Mouse (Mus musculus) urinary bladder, adult 18-20 months (tissue): Measurements from ENCODE around the gene Caml.
"Not testable (repeated sequence)": the region's sequence is repeated elsewhere in the genome, so short reads cannot be mapped to it uniquely, and the experiment has no call there.

Experiments
- DNase-seq, 2 experiments: peaks; one replicate each; pipeline ENCODE4 v3.0.0; 2022; ENCODE audit warnings: low spot score in 2 of 2, mixed read lengths in 2 of 2

Gene Caml

DNA sequence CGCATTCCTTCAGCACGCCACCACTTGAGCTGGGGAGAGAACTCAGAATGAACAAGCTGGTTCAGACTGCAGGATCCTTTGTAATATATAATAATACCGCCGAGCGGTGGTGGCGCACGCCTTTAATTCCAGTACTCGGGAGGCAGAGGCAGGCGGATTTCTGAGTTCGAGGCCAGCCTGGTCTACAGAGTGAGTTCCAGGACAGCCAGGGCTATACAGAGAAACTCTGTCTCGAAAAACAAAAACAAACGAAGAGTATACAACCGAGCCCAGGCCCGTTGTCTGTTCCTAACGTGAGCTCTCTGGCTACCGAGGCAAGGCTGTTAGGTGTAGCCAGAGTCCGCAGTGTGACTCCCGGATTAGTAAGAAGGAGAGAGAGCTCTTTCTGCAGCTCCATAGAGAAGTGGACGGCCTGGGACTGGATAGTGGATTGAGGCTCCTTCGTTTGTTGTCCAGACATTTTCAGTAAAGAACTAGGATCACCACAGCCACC, 603 bp upstream of the Caml start:
- not testable (repeated sequence) for DNase-seq

GRCm38 (mm10) chr13:55634639-55635127, 11.9 kb downstream of the Caml start, which contains the start of gene Ddx46:
TSS of gene Ddx46 (plus strand) at chr13:55635027.
- DNase-seq, result peak; percentile 75 to 79

GRCm38 (mm10) chr13:55635146-55635571, 12.4 kb downstream of the Caml start:
- DNase-seq, result no peak

GRCm38 (mm10) chr13:55636185-55636983, 13.6 kb downstream of the Caml start:
- DNase-seq, result no peak

DNA sequence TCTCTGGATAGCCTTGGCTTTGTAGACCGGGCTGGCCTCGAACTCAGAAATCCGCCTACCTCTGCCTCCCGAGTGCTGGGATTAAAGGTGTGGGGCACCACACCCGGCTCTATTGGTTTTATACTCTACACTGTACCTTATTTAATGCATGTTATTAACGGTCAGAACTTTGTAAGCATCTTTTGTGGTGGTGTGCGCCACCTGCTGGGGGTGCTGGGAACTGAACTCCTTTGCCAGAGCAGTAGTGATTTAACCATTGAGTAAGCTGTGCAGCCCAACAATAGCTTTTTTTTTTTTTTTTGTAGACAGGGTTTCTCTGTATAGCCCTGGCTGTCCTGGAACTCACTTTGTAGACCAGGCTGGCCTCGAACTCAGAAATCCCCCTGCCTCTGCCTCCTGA, 17.7 kb downstream of the Caml start:
- DNase-seq, result peak; percentile 59 to 78

DNA sequence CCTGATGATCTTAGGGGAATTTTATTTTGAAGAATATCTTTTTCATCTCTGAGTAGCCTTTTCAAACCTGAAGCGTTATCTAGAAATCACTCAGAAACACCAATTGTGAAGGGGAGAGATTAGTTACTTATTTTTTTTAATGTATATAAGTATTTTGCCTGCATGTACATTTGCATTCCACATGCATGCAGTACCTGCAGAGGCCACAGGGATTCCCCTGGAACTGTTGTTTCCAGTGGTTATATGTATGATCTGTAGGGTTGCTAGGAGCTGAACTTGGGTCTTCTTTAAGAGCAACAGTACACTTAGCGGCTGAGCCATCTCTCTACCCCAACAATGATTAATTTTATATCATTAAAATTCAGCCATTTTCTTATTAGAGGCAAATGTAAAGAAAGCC, 21.7 kb downstream of the Caml start:
- no peak for DNase-seq

DNA sequence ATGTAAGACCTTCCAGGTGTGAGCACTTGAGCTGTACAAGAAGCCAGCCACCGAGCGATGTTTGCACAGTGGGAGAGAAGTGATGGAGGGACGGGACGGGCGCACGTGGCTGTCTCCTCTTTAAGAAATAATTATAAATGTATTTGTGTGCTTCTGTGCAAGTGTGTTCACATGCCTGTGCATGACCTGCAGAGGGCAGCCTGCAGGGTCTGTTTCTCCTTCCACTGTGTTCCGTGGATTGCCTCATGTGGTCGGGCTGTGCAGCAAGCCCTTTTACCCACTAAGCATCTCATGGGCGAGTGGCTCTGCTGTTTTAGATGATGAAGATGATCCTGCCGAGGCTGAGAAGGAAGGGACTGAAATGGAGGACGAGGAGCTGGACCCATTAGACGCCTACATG, 27.3 kb downstream of the Caml start:
- DNase-seq, result no peak

DNA sequence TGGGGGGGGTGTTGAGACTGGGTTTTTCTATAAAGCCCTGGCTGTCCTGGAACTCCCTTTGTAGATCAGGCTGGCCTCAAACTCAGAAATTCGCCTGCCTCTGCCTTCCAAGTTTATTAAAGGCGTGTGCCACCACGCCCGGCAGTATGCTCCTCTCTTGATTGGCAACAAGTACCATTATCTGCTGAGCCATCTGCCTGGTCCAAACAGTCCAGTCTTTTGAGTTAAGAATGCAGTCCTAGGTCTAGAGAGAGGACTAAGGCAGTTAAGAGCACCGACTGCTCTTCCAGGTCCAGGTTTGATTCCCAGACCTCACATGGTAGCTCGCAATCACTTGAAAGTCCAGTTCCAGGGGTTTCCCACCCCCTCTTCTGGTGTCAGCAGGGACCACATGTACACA, 28.2 kb downstream of the Caml start:
- no peak for DNase-seq

DNA sequence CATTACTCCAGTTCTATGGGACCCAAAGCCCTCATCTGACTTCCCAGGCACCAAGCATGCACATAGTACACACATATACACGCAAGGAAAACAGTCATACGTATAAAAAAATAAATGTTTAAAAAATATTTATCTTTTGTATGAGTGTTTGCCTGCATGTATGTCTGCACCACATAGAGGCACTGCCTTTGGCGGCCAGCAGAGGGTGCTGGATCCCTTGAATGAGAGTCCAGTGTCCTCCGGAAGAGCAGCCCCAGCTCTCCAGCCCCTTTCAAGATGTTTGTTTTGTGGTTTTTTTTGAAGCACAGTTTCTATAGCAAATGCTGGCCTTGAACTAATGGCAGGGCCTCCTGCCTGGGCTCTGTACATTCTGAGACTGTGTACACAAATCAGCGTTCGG, 45.7 kb downstream of the Caml start:
- DNase-seq, result no peak

DNA sequence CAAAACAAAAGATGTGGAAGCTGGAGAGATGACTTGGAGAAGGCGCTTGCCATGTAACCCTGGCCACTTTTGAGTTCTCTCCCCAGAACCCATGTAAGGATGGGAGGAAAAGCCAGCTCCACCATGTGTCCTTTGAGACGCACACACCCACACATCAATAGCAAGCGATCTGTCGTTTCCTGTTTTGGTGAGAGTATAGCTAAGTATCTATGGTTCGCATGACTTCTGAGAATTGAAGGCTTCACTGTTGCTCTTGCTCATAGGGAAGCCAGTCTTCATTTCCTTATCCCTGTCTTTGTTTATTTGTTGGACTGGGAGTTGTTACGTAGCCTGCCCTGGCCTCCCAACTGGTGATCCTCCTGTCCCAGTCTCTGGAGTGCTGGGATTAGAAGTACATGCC, 49.9 kb downstream of the Caml start:
- no peak for DNase-seq

DNA sequence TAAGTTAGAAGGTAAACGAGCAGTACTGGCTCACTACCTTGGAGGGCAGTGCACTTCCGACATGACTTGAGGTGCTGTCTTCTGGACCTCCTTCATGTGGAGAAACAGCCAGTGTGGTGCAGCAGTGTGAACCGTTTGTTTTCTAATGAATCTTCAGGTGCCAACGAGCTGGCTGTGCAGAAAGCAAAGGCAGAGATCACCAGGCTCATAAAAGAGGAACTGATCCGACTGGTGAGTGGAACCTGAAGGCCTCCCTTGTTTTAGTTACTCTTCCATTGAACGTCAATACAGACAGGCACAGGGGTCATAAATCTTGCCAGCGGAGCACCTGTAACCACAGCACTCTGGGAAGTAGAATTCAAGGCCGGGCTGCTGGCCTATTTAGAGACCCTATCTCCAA, 54.6 kb downstream of the Caml start:
- no peak for DNase-seq
